Mouse (Mus musculus): ENCODE measurements at regions not wholly inside any gene's neighbourhood (a gene's known extent, or its start where the extent isn't known, plus 50 kb on each side); places are given as distances from the start of the nearest gene placed in this dataset.

GRCm38 (mm10) chr7:113621898-113622510 is 108.4 kb downstream of the Far1 start:
- TF ChIP-seq POLR2A (IDR thresholded peaks at IDR 0.05; ENCODE audit: extremely low read depth, insufficient read depth, low read length) = no peak
- TF ChIP-seq CTCF (IDR thresholded peaks at IDR 0.05; ENCODE audit: low read depth, low read length) = no peak

Data from liver, adult 2 months (tissue).